Mouse (Mus musculus) myocyte (in vitro differentiated cells): ENCODE measurements around the gene Jmjd6. TPM values are rescaled to one million over a fixed set of nuclear protein-coding genes. Genes with fewer than 3 reads are reported as not detected.

Experiments used
- H3K27me3 ChIP-seq: one replicate; pipeline ENCODE4 v1.6.1; 2011; ENCODE audit not compliant: control insufficient read depth, insufficient read depth, insufficient read length
- H3K36me3 ChIP-seq: one replicate; pipeline ENCODE4 v1.6.1; 2011; ENCODE audit not compliant: control insufficient read depth, insufficient read depth
- H3K4me2 ChIP-seq: one replicate; pipeline ENCODE4 v1.6.1; 2011; ENCODE audit warnings: low read depth, control low read depth
- H3K4me3 ChIP-seq: one replicate; pipeline ENCODE4 v1.5.1; 2011; ENCODE audit warnings: mild to moderate bottlenecking, control low read depth, moderate library complexity
- H3K79me2 ChIP-seq: one replicate; pipeline ENCODE4 v1.6.1; 2011; ENCODE audit not compliant: control insufficient read depth, insufficient read depth
- H3ac ChIP-seq: one replicate; pipeline ENCODE4 v1.6.1; 2011; ENCODE audit not compliant: control insufficient read depth, insufficient read length
- CEBPB ChIP-seq: IDR thresholded peaks from 2 replicates; pipeline ENCODE4 v1.6.1; 2011; ENCODE audit warnings: mild to moderate bottlenecking, moderate library complexity; ENCODE audit not compliant: poor library complexity, insufficient read depth, severe bottlenecking
- E2F4 ChIP-seq: IDR thresholded peaks from one replicate; pipeline ENCODE4 v1.6.1; 2011; ENCODE audit warnings: mild to moderate bottlenecking, control low read depth, moderate library complexity; ENCODE audit not compliant: insufficient read depth
- MAX ChIP-seq: IDR thresholded peaks from one replicate; pipeline ENCODE4 v1.6.1; 2011; ENCODE audit warnings: low read depth, mild to moderate bottlenecking, control low read depth
- MYOD1 ChIP-seq, 3 experiments: IDR thresholded peaks; one replicate each; pipeline ENCODE4 v1.6.1; 2011; ENCODE audit warnings: control low read depth in 2 of 3, low read depth in 2 of 3, mild to moderate bottlenecking in 2 of 3, moderate library complexity in 1 of 3; ENCODE audit not compliant: insufficient read length in 2 of 3, control insufficient read depth in 1 of 3
- MYOG ChIP-seq, 3 experiments: IDR thresholded peaks; one replicate each; pipeline ENCODE4 v1.6.1; 2011; ENCODE audit warnings: control low read depth in 2 of 3, low read depth in 2 of 3, mild to moderate bottlenecking in 2 of 3; ENCODE audit not compliant: insufficient read length in 2 of 3, control insufficient read depth in 1 of 3, insufficient read depth in 1 of 3
- POLR2A ChIP-seq: IDR thresholded peaks from one replicate; pipeline ENCODE4 v1.6.1; 2011; ENCODE audit warnings: low read depth, mild to moderate bottlenecking, control low read depth, moderate library complexity; ENCODE audit not compliant: insufficient read length
- POLR2AphosphoS2 ChIP-seq: IDR thresholded peaks from one replicate; pipeline ENCODE4 v1.6.1; 2011; ENCODE audit warnings: low read depth, control low read depth; ENCODE audit not compliant: insufficient read length
- REST ChIP-seq: IDR thresholded peaks from one replicate; pipeline ENCODE4 v1.6.1; 2011; ENCODE audit warnings: mild to moderate bottlenecking, control low read depth, moderate library complexity; ENCODE audit not compliant: insufficient read depth, insufficient read length
- SRF ChIP-seq: IDR thresholded peaks from one replicate; pipeline ENCODE4 v1.6.1; 2011; ENCODE audit warnings: low read depth; ENCODE audit not compliant: control insufficient read depth, insufficient read length
- TCF12 ChIP-seq: IDR thresholded peaks from one replicate; pipeline ENCODE4 v1.6.1; 2011; ENCODE audit warnings: mild to moderate bottlenecking, control low read depth; ENCODE audit not compliant: poor library complexity, insufficient read depth, severe bottlenecking
- TCF3 ChIP-seq: IDR thresholded peaks from one replicate; pipeline ENCODE4 v1.6.1; 2011; ENCODE audit warnings: low read depth, control low read depth; ENCODE audit not compliant: insufficient read length
- USF1 ChIP-seq: IDR thresholded peaks from one replicate; pipeline ENCODE4 v1.6.1; 2011; ENCODE audit warnings: low read depth, mild to moderate bottlenecking, control low read depth, moderate library complexity
- polyA plus RNA-seq: library from polyadenylated mRNA; unstranded; fragments of >200 nt; fragmentation: generic; extraction: Trizol; gene quantifications from one replicate; pipeline ENCODE4 v1.2.1, GENCODE M21; 2012; ENCODE audit warnings: missing spikeins

The Jmjd6 gene
- polyA plus RNA-seq, 1 experiment, result 55.1 TPM

DNA sequence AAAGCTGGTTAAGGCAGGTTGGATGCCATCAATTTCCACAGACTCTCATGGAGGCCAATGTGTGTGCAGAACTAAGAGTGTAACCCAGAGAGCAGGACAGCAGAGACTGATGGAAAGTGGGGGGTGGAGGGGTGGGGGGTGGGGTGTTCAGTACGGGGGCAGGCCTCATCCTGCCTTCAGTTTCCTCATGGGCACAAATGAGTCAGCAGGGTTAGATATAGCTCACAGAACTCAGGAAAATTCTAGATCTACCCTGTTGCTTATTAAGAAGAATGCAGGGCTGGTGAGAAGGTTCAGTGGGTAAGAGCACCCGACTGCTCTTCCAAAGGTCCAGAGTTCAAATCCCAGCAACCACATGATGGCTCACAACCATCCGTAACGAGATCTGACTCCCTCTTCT, 26.4 kb upstream of the Jmjd6 start:
- no peak for TF ChIP-seq TCF12
- TF ChIP-seq POLR2A, result no peak
- no peak for TF ChIP-seq CEBPB
- TF ChIP-seq MYOG (IDR thresholded peaks at IDR 0.05; ENCODE audit: control insufficient read depth in 1 of 3, insufficient read depth in 1 of 3, insufficient read length in 2 of 3, low read depth in 2 of 3), result no peak
- no peak for TF ChIP-seq SRF
- TF ChIP-seq USF1, result no peak
- TF ChIP-seq TCF3, result no peak
- no peak for TF ChIP-seq MAX
- TF ChIP-seq REST, result no peak
- TF ChIP-seq E2F4, result no peak
- no peak for TF ChIP-seq MYOD1 (IDR thresholded peaks at IDR 0.05; ENCODE audit: control insufficient read depth in 1 of 3, insufficient read length in 2 of 3, low read depth in 2 of 3)
- TF ChIP-seq POLR2AphosphoS2, result no peak
- Histone ChIP-seq H3K4me2 (no peak overlapping the region), H3K36me3 (peaks cover 13% of the 10 kb centered on the region), H3K4me3 (no peak overlapping the region), H3ac (no peak overlapping the region), H3K79me2 (no peaks in the 10 kb centered on the region), H3K27me3 (no peaks in the 10 kb centered on the region)

- Histone ChIP-seq H3K4me3 (no peak overlapping the region), H3K27me3 (no peaks in the 10 kb centered on the region), H3ac (no peak overlapping the region), H3K4me2 (no peak overlapping the region), H3K36me3 (peaks cover 13% of the 10 kb centered on the region), H3K79me2 (no peaks in the 10 kb centered on the region)
- TF ChIP-seq REST (no peak), TCF3 (no peak), MAX (no peak), POLR2AphosphoS2 (no peak), MYOG (IDR thresholded peaks at IDR 0.05; ENCODE audit: control insufficient read depth in 1 of 3, insufficient read depth in 1 of 3, insufficient read length in 2 of 3, low read depth in 2 of 3) (no peak), USF1 (no peak), E2F4 (no peak), TCF12 (no peak), SRF (no peak), POLR2A (no peak), CEBPB (no peak), MYOD1 (IDR thresholded peaks at IDR 0.05; ENCODE audit: control insufficient read depth in 1 of 3, insufficient read length in 2 of 3, low read depth in 2 of 3) (no peak)
Measured at GRCm38 (mm10) chr11:116869223-116869622, 26.0 kb upstream of the Jmjd6 start.

GRCm38 (mm10) chr11:116868129-116868528, 24.9 kb upstream of the Jmjd6 start:
- H3K4me2 ChIP-seq, result no peak overlapping the region
- no peak overlapping the region for H3ac ChIP-seq
- TF ChIP-seq USF1, result no peak
- TF ChIP-seq POLR2A, result no peak
- no peak for TF ChIP-seq MAX
- TF ChIP-seq MYOG (IDR thresholded peaks at IDR 0.05; ENCODE audit: control insufficient read depth in 1 of 3, insufficient read depth in 1 of 3, insufficient read length in 2 of 3, low read depth in 2 of 3), result no peak
- TF ChIP-seq CEBPB, result no peak
- no peak for TF ChIP-seq E2F4
- no peak for TF ChIP-seq POLR2AphosphoS2
- no peak for TF ChIP-seq TCF3
- TF ChIP-seq SRF, result no peak
- TF ChIP-seq TCF12, result no peak
- no peak for TF ChIP-seq REST
- no peak for TF ChIP-seq MYOD1 (IDR thresholded peaks at IDR 0.05; ENCODE audit: control insufficient read depth in 1 of 3, insufficient read length in 2 of 3, low read depth in 2 of 3)
- H3K4me3 ChIP-seq, result no peak overlapping the region
- H3K79me2 ChIP-seq, result no peaks in the 10 kb centered on the region
- peaks cover 7% of the 10 kb centered on the region for H3K36me3 ChIP-seq
- no peaks in the 10 kb centered on the region for H3K27me3 ChIP-seq

GRCm38 (mm10) chr11:116865945-116866585, 22.8 kb upstream of the Jmjd6 start:
- H3K79me2 ChIP-seq, result no peaks in the 10 kb centered on the region
- H3K4me2 ChIP-seq, result no peak overlapping the region
- TF ChIP-seq SRF (no peak), TCF12 (no peak), E2F4 (no peak), USF1 (no peak), MYOD1 (IDR thresholded peaks at IDR 0.05; ENCODE audit: control insufficient read depth in 1 of 3, insufficient read length in 2 of 3, low read depth in 2 of 3) (no peak)
- H3K27me3 ChIP-seq, result no peaks in the 10 kb centered on the region
- peaks cover 11% of the 10 kb centered on the region for H3K36me3 ChIP-seq
- no peak overlapping the region for H3ac ChIP-seq
- no peak overlapping the region for H3K4me3 ChIP-seq

GRCm38 (mm10) chr11:116864444-116864843, 21.2 kb upstream of the Jmjd6 start:
- H3K4me2 ChIP-seq, result no peak overlapping the region
- H3K79me2 ChIP-seq, result no peaks in the 10 kb centered on the region
- H3K4me3 ChIP-seq, result no peak overlapping the region
- H3K36me3 ChIP-seq, result peaks cover 25% of the 10 kb centered on the region
- no peaks in the 10 kb centered on the region for H3K27me3 ChIP-seq
- H3ac ChIP-seq, result no peak overlapping the region
- TF ChIP-seq POLR2AphosphoS2 (no peak), MYOG (IDR thresholded peaks at IDR 0.05; ENCODE audit: control insufficient read depth in 1 of 3, insufficient read depth in 1 of 3, insufficient read length in 2 of 3, low read depth in 2 of 3) (no peak), POLR2A (no peak), CEBPB (no peak)
